Mouse (Mus musculus) MEL (cell line): ENCODE data around the gene Pptc7.

Experiments
- CHD2 ChIP-seq: IDR thresholded peaks from 2 replicates; pipeline ENCODE4 v1.6.1; 2011; ENCODE audit warnings: low read length, improper control_type of control experiment
- MAX ChIP-seq: IDR thresholded peaks from 2 replicates; pipeline ENCODE4 v1.6.1; 2011; ENCODE audit warnings: low read length, improper control_type of control experiment
- POLR2A ChIP-seq, 2 experiments: IDR thresholded peaks; 2 replicates each; pipeline ENCODE4 v1.6.1; 2011 to 2012; ENCODE audit warnings: low read length in 2 of 2, mild to moderate bottlenecking in 2 of 2, control low read depth in 1 of 2, improper control_type of control experiment in 1 of 2, low read depth in 1 of 2, moderate library complexity in 1 of 2; ENCODE audit not compliant: control insufficient read depth in 1 of 2, insufficient read depth in 1 of 2, poor library complexity in 1 of 2
- TBP ChIP-seq: IDR thresholded peaks from 2 replicates; pipeline ENCODE4 v1.8.0; 2011; ENCODE audit warnings: low read depth, low read length, improper control_type of control experiment
- USF2 ChIP-seq, 2 experiments: IDR thresholded peaks; 2 replicates each; pipeline ENCODE4 v1.6.1; 2011 to 2012; ENCODE audit warnings: improper control_type of control experiment in 2 of 2, low read length in 2 of 2, borderline replicate concordance in 1 of 2, inconsistent platforms in 1 of 2, low read depth in 1 of 2, mild to moderate bottlenecking in 1 of 2; ENCODE audit not compliant: insufficient read depth in 1 of 2

DNA sequence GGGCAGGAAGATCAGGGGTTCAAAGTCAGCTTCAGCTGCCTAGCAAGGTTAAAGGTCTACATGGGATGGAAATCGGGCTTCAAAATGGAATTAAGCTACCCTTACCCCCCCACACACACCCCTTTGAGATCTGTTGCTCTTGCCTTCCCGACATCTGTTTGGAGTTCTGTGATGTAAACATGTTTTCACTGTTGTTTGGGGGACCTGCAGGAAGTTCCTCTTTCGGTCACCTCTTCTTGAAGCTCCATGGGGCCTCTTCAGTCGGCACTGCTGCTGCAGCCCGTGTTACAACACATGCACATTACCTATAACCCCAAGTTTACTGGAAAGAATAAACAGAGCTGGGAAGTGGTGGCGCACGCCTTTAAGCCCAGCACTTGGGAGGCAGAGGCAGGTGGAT is 17.0 kb upstream of the Pptc7 start:
- no peak for TF ChIP-seq MAX
- TF ChIP-seq CHD2: no peak
- TF ChIP-seq USF2 (IDR thresholded peaks at IDR 0.05; ENCODE audit: borderline replicate concordance in 1 of 2, insufficient read depth in 1 of 2, low read depth in 1 of 2, low read length in 2 of 2): no peak
- no peak for TF ChIP-seq TBP
- TF ChIP-seq POLR2A (IDR thresholded peaks at IDR 0.05; ENCODE audit: control insufficient read depth in 1 of 2, insufficient read depth in 1 of 2, low read depth in 1 of 2, low read length in 2 of 2, poor library complexity in 1 of 2): no peak
